Mouse (Mus musculus) stomach, postnatal 0 days (tissue): ENCODE results near the gene Ankrd1. TPM values are rescaled to one million over a fixed set of nuclear protein-coding genes. Genes with fewer than 3 reads are reported as not detected.

Experiments
- ATAC-seq: fragments of 200-750 bp; cut with Nextera tagmentation; 2 replicates; pipeline ENCODE4 v1.8.0; 2017; ENCODE audit not compliant: low FRiP score, low TSS enrichment
- DNase-seq: peaks from one replicate; pipeline ENCODE4 v3.0.0-alpha.2; 2016; ENCODE audit warnings: low spot score
- H3K27ac ChIP-seq: fragments of 300-500 bp; sonication (generic); replicated peaks from 2 replicates; pipeline ENCODE4 v1.5.1; 2014; ENCODE audit warnings: mild to moderate bottlenecking, control low read depth
- H3K27me3 ChIP-seq: fragments of 300-500 bp; sonication (generic); 2 replicates; pipeline ENCODE4 v1.6.1; 2014; ENCODE audit warnings: low read length; ENCODE audit not compliant: control insufficient read depth, insufficient read depth
- H3K36me3 ChIP-seq: fragments of 300-500 bp; sonication (generic); 2 replicates; pipeline ENCODE4 v1.6.1; 2014; ENCODE audit warnings: low read length, mixed read lengths; ENCODE audit not compliant: control insufficient read depth, insufficient read depth
- H3K4me1 ChIP-seq: fragments of 300-500 bp; sonication (generic); replicated peaks from 2 replicates; pipeline ENCODE4 v1.6.1; 2014; ENCODE audit warnings: antibody characterized with exemption; ENCODE audit not compliant: control insufficient read depth, insufficient read depth
- H3K4me2 ChIP-seq: fragments of 300-500 bp; sonication (generic); replicated peaks from 2 replicates; pipeline ENCODE4 v1.6.1; 2014; ENCODE audit warnings: low read depth, mild to moderate bottlenecking, control low read depth, moderate library complexity
- H3K4me3 ChIP-seq: fragments of 300-500 bp; sonication (generic); 2 replicates; pipeline ENCODE4 v1.5.1; 2014; ENCODE audit warnings: low read depth, low read length, control low read depth
- H3K9ac ChIP-seq: fragments of 300-500 bp; sonication (generic); 2 replicates; pipeline ENCODE4 v1.6.1; 2014; ENCODE audit warnings: mild to moderate bottlenecking, low read length, control low read depth, mixed read lengths
- H3K9me3 ChIP-seq: fragments of 300-500 bp; sonication (generic); 2 replicates; pipeline ENCODE4 v1.6.1; 2016; ENCODE audit warnings: low read length; ENCODE audit not compliant: control insufficient read depth
- CTCF ChIP-seq: IDR thresholded peaks from 2 replicates; pipeline ENCODE4 v1.5.1; 2016; ENCODE audit warnings: antibody characterized with exemption, low read depth, mild to moderate bottlenecking, moderate library complexity
- EP300 ChIP-seq: optimal IDR thresholded peaks from 2 replicates; pipeline ENCODE3; 2016; ENCODE audit warnings: antibody characterized with exemption
- WGBS: fragments of 180-500 bp; shearing (Covaris S2); extraction: QIAGEN DNeasy Blood & Tissue Kit; methylation state at CpG from one replicate; pipeline ENCODE4 v1.1.7; 2014; 5-methylcytosine and 5-hydroxymethylcytosine counted together
- polyA plus RNA-seq: library from polyadenylated mRNA; unstranded; fragments of >200 nt; fragmentation: Nextera tagmentation; extraction: Ambion mirVana; gene quantifications from 2 replicates; pipeline ENCODE4 v1.2.1, GENCODE M21; 2015

Ankrd1 gene
- polyA plus RNA-seq, 1 experiment from 2014 or later, result 0.22 TPM

GRCm38 (mm10) chr19:36082606-36083261, 37.2 kb downstream of the Ankrd1 start:
- DNase-seq (peak; percentile 25), ATAC-seq (peak; percentile 77)
- Histone ChIP-seq H3K36me3 (no peaks in the 10 kb centered on the region), H3K4me1 (no peaks in the 10 kb centered on the region), H3K27ac (peak overlapping the region; percentile 53; the same call in 1 of the 2 replicates), H3K4me3 (peak overlapping the region; percentile 84), H3K9me3 (no peaks in the 10 kb centered on the region), H3K27me3 (no peaks in the 10 kb centered on the region), H3K9ac (0 out of 2 replicates have a peak overlapping the region, but pooled peaks have one; percentile 83), H3K4me2 (peak overlapping the region; percentile 94)
- TF ChIP-seq CTCF (peak; percentile 85), EP300 (no peak)
- WGBS, result 50% methylated on average over 7 of the region's 7 CpGs

DNA sequence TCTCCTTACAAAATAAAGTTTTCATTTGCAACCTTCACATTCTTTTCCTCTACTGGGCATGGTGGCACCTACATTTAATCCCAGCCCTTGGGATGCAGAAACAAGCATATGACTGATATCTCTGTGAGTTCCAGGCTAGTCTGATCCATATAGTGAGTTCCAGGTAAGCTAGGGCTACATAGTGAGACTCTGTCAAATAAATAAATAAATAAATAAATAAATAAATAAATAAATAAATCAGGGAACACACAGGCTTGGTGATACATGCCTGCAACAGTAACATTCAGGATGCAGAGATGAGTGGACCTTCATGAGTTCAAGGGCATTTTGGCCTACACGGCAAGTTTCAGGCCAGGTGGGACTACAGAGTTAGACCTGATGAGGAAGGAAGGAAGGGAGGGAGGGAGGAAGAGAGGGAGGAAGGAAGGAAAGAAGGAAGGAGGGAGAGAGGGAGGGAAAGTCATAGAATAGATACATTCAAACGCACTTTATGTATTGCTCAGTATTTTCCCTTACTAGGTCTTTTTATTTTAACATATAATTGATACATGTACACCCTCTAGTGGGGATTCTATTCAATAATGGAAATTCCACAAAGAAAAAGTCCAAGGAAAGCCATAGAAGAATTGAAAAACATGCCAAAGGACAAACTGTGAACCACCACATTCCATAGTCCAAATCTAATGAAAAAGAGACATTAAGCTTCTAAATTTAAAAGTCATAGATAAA, 56.9 kb downstream of the Ankrd1 start:
- H3K27ac ChIP-seq, result no peak overlapping the region

More for the DNA sequence above, 56.9 kb downstream of the Ankrd1 start:
- Histone ChIP-seq H3K4me1 (no peaks in the 10 kb centered on the region), H3K9ac (no peak overlapping the region), H3K9me3 (no peaks in the 10 kb centered on the region), H3K27me3 (no peaks in the 10 kb centered on the region), H3K4me3 (no peak overlapping the region), H3K4me2 (no peak overlapping the region), H3K36me3 (no peaks in the 10 kb centered on the region)
- 59% methylated on average over 2 of the region's 2 CpGs for WGBS
- TF ChIP-seq CTCF, result peak; percentile 53
- TF ChIP-seq EP300, result no peak
- DNase-seq (no peak), ATAC-seq (no peak)

Other genes starting within 250 kb of the Ankrd1 start
- gene Htr7, start 62.6 kb downstream of the Ankrd1 start, polyA plus RNA-seq, result 0.02 and 0.06 TPM in 2 replicates
- 34.4 and 36.6 TPM in 2 replicates for gene Rpp30, start 36.4 kb downstream of the Ankrd1 start, polyA plus RNA-seq
- gene Pcgf5, start 228.2 kb upstream of the Ankrd1 start, polyA plus RNA-seq, result 13.3 and 14.3 TPM in 2 replicates